Mouse (Mus musculus) ES-E14 (cell line): ENCODE measurements around the gene Gulp1.

ENCODE experiments used
- CHD2 ChIP-seq: IDR thresholded peaks from 2 replicates; pipeline ENCODE4 v1.6.1; 2014; ENCODE audit warnings: mild to moderate bottlenecking, low read depth, low read length, inconsistent platforms
- HCFC1 ChIP-seq: IDR thresholded peaks from 2 replicates; pipeline ENCODE4 v1.6.1; 2012; ENCODE audit warnings: low read length, inconsistent platforms, borderline replicate concordance; ENCODE audit not compliant: insufficient read depth
- MAFK ChIP-seq: IDR thresholded peaks from 2 replicates; pipeline ENCODE4 v1.6.1; 2014; ENCODE audit warnings: mild to moderate bottlenecking, low read depth, low read length, inconsistent platforms; ENCODE audit not compliant: insufficient read depth
- ZC3H11A ChIP-seq: IDR thresholded peaks from 2 replicates; pipeline ENCODE4 v1.6.1; 2012; ENCODE audit warnings: low read depth, mild to moderate bottlenecking, inconsistent platforms, low read length, borderline replicate concordance
- ZNF384 ChIP-seq: IDR thresholded peaks from 2 replicates; pipeline ENCODE4 v1.6.1; 2012; ENCODE audit warnings: low read depth, low read length, inconsistent platforms

GRCm38 (mm10) chr1:44598312-44598711, 47.0 kb downstream of the Gulp1 start:
- TF ChIP-seq CHD2, result no peak
- no peak for TF ChIP-seq ZC3H11A
- TF ChIP-seq HCFC1, result no peak
- no peak for TF ChIP-seq MAFK
- no peak for TF ChIP-seq ZNF384
